Mouse (Mus musculus): ENCODE data around the gene Cbs.

- TF ChIP-seq CTCF (IDR thresholded peaks at IDR 0.05; ENCODE audit: extremely low read depth, insufficient read depth, low read length), result no peak
- no peak for TF ChIP-seq POLR2A (IDR thresholded peaks at IDR 0.05; ENCODE audit: extremely low read depth, insufficient read depth, low read length)
These were observed 34.7 kb upstream of the Cbs start for GRCm38 (mm10) chr17:31671698-31672097.
